Mouse (Mus musculus): ENCODE measurements around the gene Prpsap1. TPM values are rescaled to one million over a fixed set of nuclear protein-coding genes. Genes with fewer than 3 reads are reported as not detected.
"Not testable (repeated sequence)": the region's sequence is repeated elsewhere in the genome, so short reads cannot be mapped to it uniquely, and the experiment has no call there.

Gene Prpsap1
- polyA plus RNA-seq, 1 experiment: 78.2 TPM

DNA sequence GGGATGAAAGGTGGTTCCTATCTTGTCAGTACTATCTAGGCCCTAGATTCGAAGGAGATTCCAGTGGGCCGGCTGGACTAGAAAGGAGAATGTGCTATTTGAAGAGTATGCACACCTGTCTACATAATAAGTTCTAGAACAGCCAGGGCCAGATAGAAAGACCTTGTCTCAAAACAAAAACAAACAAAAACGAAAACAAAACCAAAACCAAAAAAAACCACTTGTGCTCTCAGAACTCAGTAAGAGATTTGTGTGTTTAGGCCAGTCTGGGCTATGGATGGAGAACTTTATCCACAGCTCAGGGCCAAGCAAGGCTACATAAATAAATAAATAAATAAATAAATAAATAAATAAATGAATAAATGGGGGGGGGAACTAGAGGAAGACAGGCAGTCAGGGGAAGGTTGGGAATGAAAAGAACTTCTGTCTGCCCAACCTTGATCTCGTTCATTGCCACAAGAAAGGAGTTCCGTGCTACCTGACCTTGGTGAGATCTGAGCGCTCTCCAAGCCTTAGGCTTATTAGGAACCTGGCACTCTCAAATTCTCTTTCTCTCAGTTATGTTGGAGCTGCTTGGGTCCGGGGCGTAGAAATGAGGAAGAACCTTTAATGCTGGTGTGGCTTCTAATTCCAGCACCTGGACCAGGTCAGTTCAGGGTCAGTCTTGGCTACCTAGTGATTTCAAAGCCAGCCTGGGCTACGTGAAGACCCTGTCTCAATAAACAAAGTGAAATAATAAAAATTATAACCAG, 64.0 kb downstream of the Prpsap1 start:
- H3ac ChIP-seq (ENCODE audit: control insufficient read depth, insufficient read length): no peak overlapping the region
- peaks cover 6% of the 10 kb centered on the region for H3K79me2 ChIP-seq (ENCODE audit: control insufficient read depth, insufficient read depth)
- H3K4me3 ChIP-seq: no peak overlapping the region
- H3K27me3 ChIP-seq (ENCODE audit: control insufficient read depth, insufficient read depth, insufficient read length): no peaks in the 10 kb centered on the region
- no peak for TF ChIP-seq POLR2AphosphoS2 (IDR thresholded peaks at IDR 0.05; ENCODE audit: insufficient read length, low read depth)
- no peak for TF ChIP-seq CEBPB (IDR thresholded peaks at IDR 0.05; ENCODE audit: insufficient read depth, poor library complexity, severe bottlenecking)
- no peak for TF ChIP-seq REST (IDR thresholded peaks at IDR 0.05; ENCODE audit: insufficient read depth, insufficient read length)
- no peak for TF ChIP-seq TCF3 (IDR thresholded peaks at IDR 0.05; ENCODE audit: insufficient read length, low read depth)
- TF ChIP-seq USF1 (IDR thresholded peaks at IDR 0.05; ENCODE audit: low read depth): no peak
- TF ChIP-seq MAX (IDR thresholded peaks at IDR 0.05; ENCODE audit: low read depth): no peak
- no peak for TF ChIP-seq E2F4 (IDR thresholded peaks at IDR 0.05; ENCODE audit: insufficient read depth)
- TF ChIP-seq TCF12 (IDR thresholded peaks at IDR 0.05; ENCODE audit: insufficient read depth, poor library complexity, severe bottlenecking): no peak
- H3K36me3 ChIP-seq (ENCODE audit: control insufficient read depth, insufficient read depth): no peaks in the 10 kb centered on the region
- peak overlapping the region; percentile 56 for H3K4me2 ChIP-seq (ENCODE audit: low read depth)

DNA sequence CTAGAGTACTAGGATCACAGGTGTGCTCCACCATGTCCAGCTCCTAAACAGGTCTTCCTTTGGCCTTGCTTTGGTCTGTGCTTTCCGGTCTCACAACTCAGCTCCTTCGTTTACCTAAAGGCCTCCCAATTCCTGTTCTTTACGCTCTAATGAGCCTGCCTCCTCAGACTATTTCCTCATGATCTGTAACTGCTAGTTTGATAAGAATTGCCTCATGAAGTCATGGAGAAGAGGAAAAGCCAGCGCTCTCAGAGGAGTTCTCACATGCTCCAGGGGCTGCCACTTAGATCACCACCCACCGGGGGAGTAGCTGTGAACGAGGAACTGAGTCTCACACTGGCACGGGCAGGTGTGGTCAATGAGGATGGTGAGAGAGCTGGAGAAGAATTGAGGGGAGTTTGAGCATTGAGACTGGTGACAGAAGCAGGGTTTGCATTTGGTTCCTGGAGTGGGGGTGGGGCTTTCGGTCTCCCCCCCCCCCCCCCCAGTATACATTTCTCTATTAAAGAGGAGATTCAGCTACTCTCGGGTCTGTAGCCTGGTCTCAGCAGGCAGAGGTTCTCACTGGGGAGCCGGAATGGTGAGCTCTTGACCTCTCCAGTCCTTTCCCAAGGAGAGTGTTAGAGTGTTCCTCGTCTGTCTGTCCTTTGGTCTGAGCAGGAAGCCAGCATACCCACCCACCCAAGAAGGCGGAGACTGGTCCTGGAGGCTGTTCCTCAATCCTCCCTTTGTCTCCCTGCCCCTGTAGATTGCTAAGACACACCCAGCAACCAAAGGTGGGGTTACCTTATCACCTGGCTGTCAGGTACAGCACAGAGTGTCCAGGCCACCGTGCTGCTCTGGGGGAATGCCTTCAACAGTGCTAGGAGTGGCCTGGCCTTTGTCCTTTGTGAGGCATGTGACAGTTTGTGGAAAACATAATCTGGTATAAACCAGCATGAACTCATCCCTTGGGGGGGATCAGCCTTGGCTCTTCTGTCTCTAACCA, 64.8 kb downstream of the Prpsap1 start:
- H3K4me3 ChIP-seq: no peak overlapping the region
- H3K4me2 ChIP-seq (ENCODE audit: low read depth): no peak overlapping the region
- no peaks in the 10 kb centered on the region for H3K79me2 ChIP-seq (ENCODE audit: control insufficient read depth, insufficient read depth)
- TF ChIP-seq MYOG (IDR thresholded peaks at IDR 0.05; ENCODE audit: control insufficient read depth in 1 of 3, insufficient read depth in 1 of 3, insufficient read length in 2 of 3, low read depth in 2 of 3) (no peak), POLR2A (IDR thresholded peaks at IDR 0.05; ENCODE audit: insufficient read length, low read depth) (no peak), REST (IDR thresholded peaks at IDR 0.05; ENCODE audit: insufficient read depth, insufficient read length) (no peak), SRF (IDR thresholded peaks at IDR 0.05; ENCODE audit: control insufficient read depth, insufficient read length, low read depth) (no peak), E2F4 (IDR thresholded peaks at IDR 0.05; ENCODE audit: insufficient read depth) (no peak), POLR2AphosphoS2 (IDR thresholded peaks at IDR 0.05; ENCODE audit: insufficient read length, low read depth) (no peak), CEBPB (IDR thresholded peaks at IDR 0.05; ENCODE audit: insufficient read depth, poor library complexity, severe bottlenecking) (no peak), TCF3 (IDR thresholded peaks at IDR 0.05; ENCODE audit: insufficient read length, low read depth) (no peak), MYOD1 (IDR thresholded peaks at IDR 0.05; ENCODE audit: control insufficient read depth in 1 of 3, insufficient read length in 2 of 3, low read depth in 2 of 3) (no peak), MAX (IDR thresholded peaks at IDR 0.05; ENCODE audit: low read depth) (no peak), USF1 (IDR thresholded peaks at IDR 0.05; ENCODE audit: low read depth) (no peak), TCF12 (IDR thresholded peaks at IDR 0.05; ENCODE audit: insufficient read depth, poor library complexity, severe bottlenecking) (no peak)
- no peak overlapping the region for H3ac ChIP-seq (ENCODE audit: control insufficient read depth, insufficient read length)
- H3K27me3 ChIP-seq (ENCODE audit: control insufficient read depth, insufficient read depth, insufficient read length): no peaks in the 10 kb centered on the region
- no peaks in the 10 kb centered on the region for H3K36me3 ChIP-seq (ENCODE audit: control insufficient read depth, insufficient read depth)

GRCm38 (mm10) chr11:116426852-116427575, 67.0 kb downstream of the Prpsap1 start:
- no peaks in the 10 kb centered on the region for H3K27me3 ChIP-seq (ENCODE audit: control insufficient read depth, insufficient read depth, insufficient read length)
- no peaks in the 10 kb centered on the region for H3K79me2 ChIP-seq (ENCODE audit: control insufficient read depth, insufficient read depth)
- no peak overlapping the region for H3ac ChIP-seq (ENCODE audit: control insufficient read depth, insufficient read length)
- H3K4me2 ChIP-seq (ENCODE audit: low read depth): no peak overlapping the region
- no peak for TF ChIP-seq REST (IDR thresholded peaks at IDR 0.05; ENCODE audit: insufficient read depth, insufficient read length)
- no peak for TF ChIP-seq SRF (IDR thresholded peaks at IDR 0.05; ENCODE audit: control insufficient read depth, insufficient read length, low read depth)
- TF ChIP-seq TCF12 (IDR thresholded peaks at IDR 0.05; ENCODE audit: insufficient read depth, poor library complexity, severe bottlenecking): no peak
- TF ChIP-seq POLR2AphosphoS2 (IDR thresholded peaks at IDR 0.05; ENCODE audit: insufficient read length, low read depth): no peak
- TF ChIP-seq MYOD1 (IDR thresholded peaks at IDR 0.05; ENCODE audit: control insufficient read depth in 1 of 3, insufficient read length in 2 of 3, low read depth in 2 of 3): no peak
- no peak for TF ChIP-seq TCF3 (IDR thresholded peaks at IDR 0.05; ENCODE audit: insufficient read length, low read depth)
- TF ChIP-seq MYOG (IDR thresholded peaks at IDR 0.05; ENCODE audit: control insufficient read depth in 1 of 3, insufficient read depth in 1 of 3, insufficient read length in 2 of 3, low read depth in 2 of 3): no peak
- no peak for TF ChIP-seq CEBPB (IDR thresholded peaks at IDR 0.05; ENCODE audit: insufficient read depth, poor library complexity, severe bottlenecking)
- no peaks in the 10 kb centered on the region for H3K36me3 ChIP-seq (ENCODE audit: control insufficient read depth, insufficient read depth)
- no peak overlapping the region for H3K4me3 ChIP-seq

- H3K36me3 ChIP-seq (ENCODE audit: control insufficient read depth, insufficient read depth); H3K4me2 ChIP-seq (ENCODE audit: low read depth); H3K4me3 ChIP-seq; H3K27me3 ChIP-seq (ENCODE audit: control insufficient read depth, insufficient read depth, insufficient read length); H3ac ChIP-seq (ENCODE audit: control insufficient read depth, insufficient read length); H3K79me2 ChIP-seq (ENCODE audit: control insufficient read depth, insufficient read depth): not testable (repeated sequence)
These were observed 67.7 kb downstream of the Prpsap1 start for GRCm38 (mm10) chr11:116426328-116426727.
